Mouse (Mus musculus): ENCODE measurements around the gene Gm10330.
"Not testable (repeated sequence)": the region's sequence is repeated elsewhere in the genome, so short reads cannot be mapped to it uniquely, and the experiment has no call there.

Gene Gm10330

GRCm38 (mm10) chr12:23780165-23780564 lies at the start of gene Gm10330:
Gm10330 (minus strand) TSS chr12:23780265.
- ATAC-seq (ENCODE audit: insufficient number of reproducible peaks, low FRiP score, low TSS enrichment): not testable (repeated sequence)

GRCm38 (mm10) chr12:23800776-23801175 lies 20.7 kb upstream of the Gm10330 start:
- not testable (repeated sequence) for ATAC-seq (ENCODE audit: insufficient number of reproducible peaks, low FRiP score, low TSS enrichment)

GRCm38 (mm10) chr12:23800366-23800765 lies 20.3 kb upstream of the Gm10330 start:
- not testable (repeated sequence) for ATAC-seq (ENCODE audit: insufficient number of reproducible peaks, low FRiP score, low TSS enrichment)

Measured in cerebellum, adult (tissue).